Mouse (Mus musculus): ENCODE results near the gene Atpaf1. TPM values are rescaled to one million over a fixed set of nuclear protein-coding genes. Genes with fewer than 3 reads are reported as not detected.

Gene Atpaf1
- total and polyA plus RNA-seq, 3 experiments = 58.4 to 98.1 (median 83.1) TPM

DNA sequence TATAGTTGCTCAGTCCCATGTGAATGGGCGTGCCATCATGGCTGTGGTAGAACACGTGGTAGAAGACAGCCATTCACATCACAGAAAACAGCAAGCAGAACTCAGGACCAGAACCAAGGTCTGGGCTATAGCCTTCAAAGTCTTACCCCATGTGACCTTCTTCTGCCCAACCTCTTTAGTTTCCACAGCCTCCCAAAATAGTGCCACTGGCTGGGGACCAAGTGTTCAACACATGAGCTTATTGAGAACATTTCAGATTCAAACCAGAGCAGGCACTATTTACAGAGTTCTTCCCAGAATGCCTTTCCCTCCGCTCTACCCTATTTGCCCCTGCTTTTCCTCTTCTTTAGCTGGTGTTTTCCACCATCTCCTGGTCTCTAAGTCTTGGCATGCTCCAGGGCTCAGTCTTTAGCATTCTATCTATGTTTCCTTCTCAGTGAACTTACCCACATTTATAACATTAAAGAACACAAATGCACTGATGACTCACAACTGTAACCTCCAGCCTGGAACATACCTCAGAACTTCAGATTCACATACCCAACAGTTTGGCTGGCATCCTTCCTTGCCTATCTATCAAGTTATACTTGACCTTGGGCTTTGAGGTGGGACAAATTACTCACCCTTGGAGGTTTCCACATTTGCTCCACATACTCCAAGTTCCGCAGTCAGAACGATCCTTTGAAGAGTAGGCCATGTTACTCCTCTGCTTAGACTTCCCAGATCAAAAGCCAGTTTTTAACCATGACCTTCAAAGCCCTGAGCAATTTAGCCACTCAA, 2.4 kb upstream of the Atpaf1 start:
- intact Hi-C loops (cut with DNase I) = no loop called here
- Histone ChIP-seq H3K4me1 (ENCODE audit: control insufficient read depth, insufficient read depth, low read length) (peaks cover 7% of the 10 kb centered on the region), H3K79me2 (replicated peaks; ENCODE audit: control insufficient read depth, insufficient read depth, low read length) (no peaks in the 10 kb centered on the region), H3K27me3 (ENCODE audit: control insufficient read depth, insufficient read depth, low read length) (no peaks in the 10 kb centered on the region), H3K27ac (peak overlapping the region; percentile 12; the same call in 1 of the 2 replicates), H3K4me3 (no peak overlapping the region), H3K36me3 (ENCODE audit: control insufficient read depth, insufficient read depth, low read length) (no peaks in the 10 kb centered on the region), H3K9ac (ENCODE audit: low read depth, low read length) (no peak overlapping the region)
- WGBS = 77% methylated on average over 5 of the region's 5 CpGs
- TF ChIP-seq POLR2A (IDR thresholded peaks at IDR 0.05; ENCODE audit: insufficient read depth, low read depth, low read length) (no peak), CTCF (IDR thresholded peaks at IDR 0.05) (no peak), EP300 (IDR thresholded peaks at IDR 0.05; ENCODE audit: insufficient read depth, low read depth, low read length) (no peak)
- peak in 1 of 2 experiments; percentile 20 for DNase-seq

- intact Hi-C loops (cut with DNase I) = loop anchor here (2.0 kb wide), 1 partner anchor 41 kb away; no protein-coding TSS in a partner anchor
- Histone ChIP-seq H3K4me3 (peak overlapping the region; percentile 78), H3K36me3 (ENCODE audit: control insufficient read depth, insufficient read depth, low read length) (no peaks in the 10 kb centered on the region; the same call in none of the 2 replicates), H3K9ac (ENCODE audit: low read depth, low read length) (peak overlapping the region; percentile 93), H3K27ac (peak overlapping the region; percentile 92), H3K79me2 (replicated peaks; ENCODE audit: control insufficient read depth, insufficient read depth, low read length) (no peaks in the 10 kb centered on the region), H3K4me1 (ENCODE audit: control insufficient read depth, insufficient read depth, low read length) (peaks cover 7% of the 10 kb centered on the region), H3K27me3 (ENCODE audit: control insufficient read depth, insufficient read depth, low read length) (no peaks in the 10 kb centered on the region)
- WGBS = 39% methylated on average over 7 of the region's 7 CpGs
- DNase-seq = no peak
- TF ChIP-seq CTCF (IDR thresholded peaks at IDR 0.05) (no peak), EP300 (IDR thresholded peaks at IDR 0.05; ENCODE audit: insufficient read depth, low read depth, low read length) (no peak), POLR2A (IDR thresholded peaks at IDR 0.05; ENCODE audit: insufficient read depth, low read depth, low read length) (no peak)
These were observed 961 bp downstream of the Atpaf1 start for GRCm38 (mm10) chr4:115785511-115786034.

- TF ChIP-seq CTCF (IDR thresholded peaks at IDR 0.05) (no peak), POLR2A (IDR thresholded peaks at IDR 0.05; ENCODE audit: insufficient read depth, low read depth, low read length) (no peak), EP300 (IDR thresholded peaks at IDR 0.05; ENCODE audit: insufficient read depth, low read depth, low read length) (no peak)
- intact Hi-C loops (cut with DNase I) = no loop called here
- 76% methylated on average over 3 of the region's 3 CpGs for WGBS
These were observed 6.3 kb downstream of the Atpaf1 start for GRCm38 (mm10) chr4:115790864-115791263.

DNA sequence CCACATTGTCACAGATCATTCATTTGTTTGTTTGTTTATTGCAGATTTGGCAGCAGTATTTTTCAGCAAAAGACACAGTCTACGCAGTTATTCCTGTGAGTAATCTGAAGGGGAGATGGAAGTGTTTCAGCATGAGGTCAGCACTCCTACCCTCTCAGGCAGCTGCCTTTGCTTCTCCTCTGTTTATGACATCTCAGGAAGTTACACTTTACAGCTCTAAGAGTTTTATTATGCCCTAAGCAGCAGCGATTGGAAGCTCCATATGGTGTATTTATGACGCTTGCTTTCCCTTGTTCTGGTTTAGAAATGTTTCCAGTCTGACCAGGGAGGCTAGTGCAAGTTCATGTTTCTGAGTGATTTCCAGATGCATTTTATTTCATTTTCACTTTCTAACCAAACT, 10.7 kb downstream of the Atpaf1 start:
- H3K4me1 ChIP-seq (ENCODE audit: control insufficient read depth, insufficient read depth, low read length) = no peaks in the 10 kb centered on the region
- WGBS = 88% methylated on average over 3 of the region's 3 CpGs
- peaks cover 16% of the 10 kb centered on the region for H3K36me3 ChIP-seq (ENCODE audit: control insufficient read depth, insufficient read depth, low read length)
- no peaks in the 10 kb centered on the region for H3K79me2 ChIP-seq (replicated peaks; ENCODE audit: control insufficient read depth, insufficient read depth, low read length)
- H3K9ac ChIP-seq (ENCODE audit: low read depth, low read length) = no peak overlapping the region
- TF ChIP-seq CTCF (IDR thresholded peaks at IDR 0.05) = no peak
- TF ChIP-seq EP300 (IDR thresholded peaks at IDR 0.05; ENCODE audit: insufficient read depth, low read depth, low read length) = no peak
- TF ChIP-seq POLR2A (IDR thresholded peaks at IDR 0.05; ENCODE audit: insufficient read depth, low read depth, low read length) = no peak
- no peak for DNase-seq
- no peak overlapping the region for H3K27ac ChIP-seq
- intact Hi-C loops (cut with DNase I) = no loop called here
- H3K27me3 ChIP-seq (ENCODE audit: control insufficient read depth, insufficient read depth, low read length) = no peaks in the 10 kb centered on the region
- no peak overlapping the region for H3K4me3 ChIP-seq

More at GRCm38 (mm10) chr4:115790864-115791263, 6.3 kb downstream of the Atpaf1 start:
- Histone ChIP-seq H3K27me3 (ENCODE audit: control insufficient read depth, insufficient read depth, low read length) (no peaks in the 10 kb centered on the region), H3K36me3 (ENCODE audit: control insufficient read depth, insufficient read depth, low read length) (no peaks in the 10 kb centered on the region; the same call in none of the 2 replicates), H3K4me3 (no peak overlapping the region), H3K27ac (no peak overlapping the region), H3K79me2 (replicated peaks; ENCODE audit: control insufficient read depth, insufficient read depth, low read length) (no peaks in the 10 kb centered on the region), H3K4me1 (ENCODE audit: control insufficient read depth, insufficient read depth, low read length) (no peaks in the 10 kb centered on the region), H3K9ac (ENCODE audit: low read depth, low read length) (no peak overlapping the region)
- no peak for DNase-seq

GRCm38 (mm10) chr4:115799981-115800380, 15.4 kb downstream of the Atpaf1 start:
- DNase-seq = no peak
- H3K27ac ChIP-seq = no peak overlapping the region
- no peak overlapping the region for H3K9ac ChIP-seq (ENCODE audit: low read depth, low read length)
- H3K79me2 ChIP-seq (replicated peaks; ENCODE audit: control insufficient read depth, insufficient read depth, low read length) = no peaks in the 10 kb centered on the region
- 64% methylated on average over 3 of the region's 3 CpGs for WGBS
- TF ChIP-seq POLR2A (IDR thresholded peaks at IDR 0.05; ENCODE audit: insufficient read depth, low read depth, low read length) (no peak), CTCF (IDR thresholded peaks at IDR 0.05) (no peak), EP300 (IDR thresholded peaks at IDR 0.05; ENCODE audit: insufficient read depth, low read depth, low read length) (no peak)
- intact Hi-C loops (cut with DNase I) = no loop called here
- peaks cover 16% of the 10 kb centered on the region for H3K36me3 ChIP-seq (ENCODE audit: control insufficient read depth, insufficient read depth, low read length)
- H3K4me3 ChIP-seq = no peak overlapping the region
- H3K4me1 ChIP-seq (ENCODE audit: control insufficient read depth, insufficient read depth, low read length) = no peaks in the 10 kb centered on the region
- no peaks in the 10 kb centered on the region for H3K27me3 ChIP-seq (ENCODE audit: control insufficient read depth, insufficient read depth, low read length)

GRCm38 (mm10) chr4:115812326-115812725, 27.7 kb downstream of the Atpaf1 start:
- TF ChIP-seq POLR2A (IDR thresholded peaks at IDR 0.05; ENCODE audit: insufficient read depth, low read depth, low read length) (no peak), EP300 (IDR thresholded peaks at IDR 0.05; ENCODE audit: insufficient read depth, low read depth, low read length) (no peak), CTCF (IDR thresholded peaks at IDR 0.05) (no peak)
- H3K4me3 ChIP-seq = no peak overlapping the region
- H3K36me3 ChIP-seq (ENCODE audit: control insufficient read depth, insufficient read depth, low read length) = no peaks in the 10 kb centered on the region
- H3K4me1 ChIP-seq (ENCODE audit: control insufficient read depth, insufficient read depth, low read length) = no peaks in the 10 kb centered on the region
- WGBS = 87% methylated on average over 4 of the region's 4 CpGs
- intact Hi-C loops (cut with DNase I) = no loop called here
- H3K27me3 ChIP-seq (ENCODE audit: control insufficient read depth, insufficient read depth, low read length) = no peaks in the 10 kb centered on the region
- no peak for DNase-seq
- no peak overlapping the region for H3K9ac ChIP-seq (ENCODE audit: low read depth, low read length)
- H3K79me2 ChIP-seq (replicated peaks; ENCODE audit: control insufficient read depth, insufficient read depth, low read length) = no peaks in the 10 kb centered on the region
- no peak overlapping the region for H3K27ac ChIP-seq
